Mouse (Mus musculus): Measurements from ENCODE around the gene Adnp.

Gene Adnp

GRCm38 (mm10) chr2:168156361-168156760, 50.6 kb downstream of the Adnp start:
- DNase-seq (ENCODE audit: low spot score), result no peak

DNA sequence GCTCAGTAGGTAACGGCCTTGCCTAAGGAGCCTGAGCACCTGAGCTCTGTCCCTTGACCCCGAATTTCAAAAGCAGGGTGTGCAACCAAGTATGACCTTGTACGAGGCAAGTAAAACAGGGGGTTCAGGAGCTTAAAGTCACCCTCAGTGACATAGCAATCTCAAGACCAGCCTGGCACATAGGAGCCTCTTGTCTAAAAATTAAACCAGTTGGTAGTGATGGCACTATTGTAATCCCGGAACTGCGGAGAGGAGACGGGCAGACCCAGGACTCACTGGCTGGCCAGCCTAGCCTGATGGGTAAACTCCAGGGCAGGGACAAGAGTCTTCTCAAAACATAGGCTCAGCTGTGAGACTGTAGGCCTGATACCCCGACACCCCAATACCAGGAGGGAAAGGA, 51.2 kb downstream of the Adnp start:
- DNase-seq (ENCODE audit: low spot score), result no peak

GRCm38 (mm10) chr2:168154090-168154881, 52.6 kb downstream of the Adnp start:
- peak; percentile 83 for DNase-seq (ENCODE audit: low spot score)

DNA sequence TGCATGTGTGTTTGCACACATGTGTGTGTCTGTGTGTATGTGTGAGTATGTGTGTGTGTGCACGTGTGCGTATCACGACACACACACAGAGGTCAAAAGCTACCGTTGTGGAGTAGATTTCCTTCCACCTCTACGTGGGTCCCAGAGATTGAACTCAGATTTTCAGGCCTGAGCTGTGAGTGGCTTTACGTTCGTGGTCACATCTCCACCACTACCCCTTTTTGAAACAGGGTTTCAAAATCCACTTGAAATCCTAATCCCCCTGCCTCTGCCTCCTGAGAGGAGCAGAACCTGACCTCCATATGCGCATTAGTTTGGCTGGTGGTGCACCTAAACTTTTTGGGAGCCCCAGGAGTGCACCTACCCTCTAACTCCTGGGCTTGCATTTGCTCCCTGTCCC, 57.7 kb downstream of the Adnp start:
- no peak for DNase-seq (ENCODE audit: low spot score)

DNA sequence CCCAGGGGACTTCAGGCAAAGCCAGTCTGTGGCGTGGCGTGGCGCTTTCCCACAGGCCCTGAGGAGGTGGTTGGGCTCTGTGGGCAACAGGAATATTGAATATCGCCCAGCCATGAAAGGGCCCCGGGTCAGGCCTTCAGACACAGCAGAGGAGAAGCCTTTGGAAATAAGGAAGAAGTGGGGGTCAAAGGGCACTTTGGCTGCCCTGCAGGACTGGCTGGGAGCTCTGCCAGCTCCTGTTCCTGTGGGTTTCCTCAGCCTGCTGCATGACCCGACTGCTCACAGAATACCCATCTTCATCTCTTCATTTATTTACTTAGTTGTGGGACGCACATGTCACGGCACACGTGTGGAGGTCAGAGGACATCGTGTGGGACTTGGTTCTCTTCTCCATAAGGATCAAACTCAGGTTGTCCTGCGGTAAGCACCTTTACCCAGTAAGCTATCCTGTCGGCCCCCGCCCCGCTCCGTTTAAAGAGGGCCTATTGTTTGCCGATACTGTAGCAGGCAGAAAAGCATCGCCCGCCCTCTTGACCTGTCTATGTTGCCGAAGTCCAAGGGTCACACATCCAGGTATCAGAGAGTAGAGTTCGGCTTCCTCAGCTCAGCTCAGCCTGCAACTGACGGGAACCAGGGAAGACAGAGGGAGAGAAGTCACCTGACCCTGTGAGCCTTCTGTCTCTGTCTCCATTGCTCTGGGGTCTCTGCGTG, 59.0 kb downstream of the Adnp start:
- no peak for DNase-seq (ENCODE audit: low spot score)

- DNase-seq (ENCODE audit: low spot score), result no peak
Observed at GRCm38 (mm10) chr2:168145437-168145836, 61.5 kb downstream of the Adnp start.

GRCm38 (mm10) chr2:168143794-168144193, 63.1 kb downstream of the Adnp start:
- DNase-seq (ENCODE audit: low spot score), result no peak

DNA sequence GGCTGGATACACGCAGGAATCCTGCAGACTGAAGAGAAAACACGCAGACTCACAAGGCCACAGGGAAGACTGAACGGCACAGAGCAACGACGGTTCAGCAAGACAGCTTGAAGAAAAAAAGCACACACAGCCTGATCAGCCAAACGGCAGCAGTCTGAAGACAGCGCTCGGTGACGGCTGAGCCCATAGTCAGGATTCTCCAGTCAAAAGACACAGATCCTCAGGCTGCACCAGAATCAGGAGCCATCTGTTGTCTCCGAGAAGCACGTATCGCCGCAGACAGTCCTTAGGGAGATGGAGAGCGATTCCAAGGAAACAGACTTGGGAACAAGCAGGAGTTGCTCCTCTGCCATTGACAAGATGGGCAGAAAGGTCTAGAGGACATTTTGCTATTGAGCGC, 69.8 kb downstream of the Adnp start:
- no peak for DNase-seq (ENCODE audit: low spot score)
